8 mouse cellular contexts compared by ENCODE assay signal in genomic region chrX:7728922-7729265, GRCm38 (mm10). TPM values are rescaled to one million over a fixed set of nuclear protein-coding genes. Genes with fewer than 3 reads are reported as not detected.
DNase-seq lines count a peak whose midpoint lies in the region; ATAC-seq and TF ChIP-seq lines count a peak whose summit lies in the region.

No protein-coding gene starts in this region.

- ATAC-seq in lung, postnatal 0 days, result no peak
- ATAC-seq in limb, embryonic 11.5 days (ENCODE audit: insufficient number of reproducible peaks, low FRiP score, low TSS enrichment, low read depth), result peak; percentile 4; the same call in 1 of the 2 replicates

- WGBS in lung, postnatal 0 days, result 20% methylated on average over 4 of the region's 4 CpGs
- 33% methylated on average over 4 of the region's 4 CpGs for WGBS in forebrain, embryonic 10.5 days
- WGBS in limb, embryonic 11.5 days, result 24% methylated on average over 4 of the region's 4 CpGs
- 18% methylated on average over 4 of the region's 4 CpGs for WGBS in small intestine, adult 2 months

- H3K27me3 ChIP-seq in lung, postnatal 0 days (replicated peaks; ENCODE audit: insufficient read depth, low read length), result no peaks in the 10 kb centered on the region
- no peaks in the 10 kb centered on the region for H3K27me3 ChIP-seq in forebrain, embryonic 10.5 days (ENCODE audit: poor library complexity, severe bottlenecking)
- no peaks in the 10 kb centered on the region for H3K27me3 ChIP-seq in limb, embryonic 11.5 days (ENCODE audit: control insufficient read depth, insufficient read depth, low read length)
- no peaks in the 10 kb centered on the region for H3K27me3 ChIP-seq in small intestine, adult 2 months (ENCODE audit: control insufficient read depth, insufficient read depth, low read length)

- no peaks in the 10 kb centered on the region for H3K9me3 ChIP-seq in lung, postnatal 0 days (ENCODE audit: low read length)
- peaks cover 6% of the 10 kb centered on the region; the same call in 1 of the 2 replicates for H3K9me3 ChIP-seq in forebrain, embryonic 10.5 days
- no peaks in the 10 kb centered on the region for H3K9me3 ChIP-seq in limb, embryonic 11.5 days (ENCODE audit: control insufficient read depth, low read length)

- no peaks in the 10 kb centered on the region for H3K4me1 ChIP-seq in lung, postnatal 0 days (ENCODE audit: insufficient read depth, low read depth, low read length)
- peaks cover 21% of the 10 kb centered on the region for H3K4me1 ChIP-seq in forebrain, embryonic 10.5 days
- H3K4me1 ChIP-seq in limb, embryonic 11.5 days (ENCODE audit: control insufficient read depth, insufficient read depth, low read length), result no peaks in the 10 kb centered on the region
- H3K4me1 ChIP-seq in small intestine, adult 2 months (ENCODE audit: control insufficient read depth, insufficient read depth, insufficient read length, low read length), result peaks cover 1% of the 10 kb centered on the region; the same call in 1 of the 2 replicates

- no peak overlapping the region for H3K27ac ChIP-seq in lung, postnatal 0 days (ENCODE audit: low read length)
- peak overlapping the region; percentile 81 for H3K27ac ChIP-seq in forebrain, embryonic 10.5 days
- H3K27ac ChIP-seq in limb, embryonic 11.5 days (replicated peaks; ENCODE audit: low read depth, low read length), result no peak overlapping the region
- no peak overlapping the region for H3K27ac ChIP-seq in small intestine, adult 2 months (ENCODE audit: insufficient read depth, low read depth, low read length)

- no peak for DNase-seq in lung, postnatal 0 days (ENCODE audit: low spot score)
- DNase-seq in lung, postnatal 10 days, result no peak
- DNase-seq in forebrain, embryonic 10.5 days (ENCODE audit: extremely low spot score, low spot score), result no peak
- DNase-seq in limb, embryonic 11.5 days (ENCODE audit: low spot score), result no peak
- no peak for DNase-seq in urinary bladder, postnatal 36 days (ENCODE audit: low spot score in 2 of 2)
- DNase-seq in urinary bladder, adult 2 months (ENCODE audit: low spot score), result no peak
- no peak for DNase-seq in layer of hippocampus, postnatal 14 days (ENCODE audit: low spot score in 2 of 2)

- H3K4me2 ChIP-seq in lung, postnatal 0 days (replicated peaks; ENCODE audit: low read depth, low read length), result peak overlapping the region; percentile 48
- H3K4me2 ChIP-seq in limb, embryonic 11.5 days (ENCODE audit: low read depth, severe bottlenecking), result peak overlapping the region; percentile 53

- H3K9ac ChIP-seq in lung, postnatal 0 days (replicated peaks; ENCODE audit: low read depth), result no peak overlapping the region
- H3K9ac ChIP-seq in limb, embryonic 11.5 days (ENCODE audit: low read length), result peak overlapping the region; percentile 51; the same call in 1 of the 2 replicates

- H3K4me3 ChIP-seq in lung, postnatal 0 days (ENCODE audit: low read depth, low read length), result peak overlapping the region; percentile 28
- H3K4me3 ChIP-seq in forebrain, embryonic 10.5 days, result peak overlapping the region; percentile 56
- peak overlapping the region; percentile 36 for H3K4me3 ChIP-seq in limb, embryonic 11.5 days (ENCODE audit: low read depth, low read length)
- H3K4me3 ChIP-seq in small intestine, adult 2 months (ENCODE audit: low read depth, low read length), result peak overlapping the region; percentile 79

- TF ChIP-seq CTCF in lung, postnatal 0 days (IDR thresholded peaks at IDR 0.05), result no peak
- no peak for TF ChIP-seq CTCF in small intestine, adult 2 months (IDR thresholded peaks at IDR 0.05; ENCODE audit: extremely low read depth, insufficient read length, insufficient replicate concordance, low read depth, low read length)

- no peak for TF ChIP-seq POLR2A in small intestine, adult 2 months (IDR thresholded peaks at IDR 0.05; ENCODE audit: low read depth, low read length)

- no peaks in the 10 kb centered on the region for H3K36me3 ChIP-seq in lung, postnatal 0 days (ENCODE audit: insufficient read depth, low read length)
- peaks cover 25% of the 10 kb centered on the region for H3K36me3 ChIP-seq in forebrain, embryonic 10.5 days (replicated peaks)
- H3K36me3 ChIP-seq in limb, embryonic 11.5 days (ENCODE audit: control insufficient read depth, insufficient read depth, low read length), result no peaks in the 10 kb centered on the region; the same call in 1 of the 2 replicates
- peaks cover 7% of the 10 kb centered on the region for H3K36me3 ChIP-seq in small intestine, adult 2 months (ENCODE audit: control insufficient read depth, insufficient read depth, low read length)

- no peak for TF ChIP-seq EP300 in lung, postnatal 0 days (IDR thresholded peaks at IDR 0.05)

RNA-seq across cellular contexts. Expression of gene Praf2, which starts 0.7 kb away (rescaled TPM):
- 18.3 and 18.8 TPM in 2 replicates for polyA plus RNA-seq in lung, postnatal 0 days (2015; fragmentation: Nextera tagmentation; extraction: Ambion mirVana)
- 76.5 and 78.4 TPM in 2 replicates for polyA plus RNA-seq in forebrain, embryonic 10.5 days (2016; fragmentation: Nextera tagmentation; extraction: Ambion mirVana)
- polyA plus RNA-seq in limb, embryonic 11.5 days (2014; fragmentation: Nextera tagmentation; extraction: Ambion mirVana), result 85.7 and 99.5 TPM in 2 replicates
- 36.5 and 46.2 TPM in 2 replicates for polyA plus RNA-seq in small intestine, adult 2 months (2012; rRNA removed)
- polyA plus RNA-seq in urinary bladder, adult 2 months (2012; rRNA removed), result 30.8 and 37.7 TPM in 2 replicates
- 100 to 1,000 TPM in 1 of 2 experiments, 10 to 100 TPM in 1; 98.2 to 107 TPM for total RNA-seq in layer of hippocampus, postnatal 14 days (2021)

RNA-seq across cellular contexts. Expression of gene Gm45208, which starts 6.8 kb away (rescaled TPM):
- polyA plus RNA-seq in lung, postnatal 0 days (2015; fragmentation: Nextera tagmentation; extraction: Ambion mirVana), result 0.64 and 2.7 TPM in 2 replicates
- 0.47 TPM in 1 of 2 replicates, not detected in the other for polyA plus RNA-seq in forebrain, embryonic 10.5 days (2016; fragmentation: Nextera tagmentation; extraction: Ambion mirVana)
- not detected in 2 replicates for polyA plus RNA-seq in limb, embryonic 11.5 days (2014; fragmentation: Nextera tagmentation; extraction: Ambion mirVana)
- 0.10 and 0.25 TPM in 2 replicates for polyA plus RNA-seq in small intestine, adult 2 months (2012; rRNA removed)
- 0.44 TPM in 1 of 2 replicates, not detected in the other for polyA plus RNA-seq in urinary bladder, adult 2 months (2012; rRNA removed)
- not detected for total RNA-seq in layer of hippocampus, postnatal 14 days (2021)

RNA-seq across cellular contexts. Expression of gene Wdr45, which starts 14.8 kb away (rescaled TPM):
- polyA plus RNA-seq in lung, postnatal 0 days (2015; fragmentation: Nextera tagmentation; extraction: Ambion mirVana), result 202 and 222 TPM in 2 replicates
- 16.3 and 20.0 TPM in 2 replicates for polyA plus RNA-seq in forebrain, embryonic 10.5 days (2016; fragmentation: Nextera tagmentation; extraction: Ambion mirVana)
- polyA plus RNA-seq in limb, embryonic 11.5 days (2014; fragmentation: Nextera tagmentation; extraction: Ambion mirVana), result 16.7 and 20.6 TPM in 2 replicates
- polyA plus RNA-seq in small intestine, adult 2 months (2012; rRNA removed), result 14.9 and 33.6 TPM in 2 replicates
- polyA plus RNA-seq in urinary bladder, adult 2 months (2012; rRNA removed), result 48.8 and 56.1 TPM in 2 replicates
- total RNA-seq in layer of hippocampus, postnatal 14 days (2021), result 10 to 100 TPM; 47.7 to 48.1 TPM

RNA-seq across cellular contexts. Expression of gene Ccdc120, which starts 21.8 kb away (rescaled TPM):
- 26.4 and 28.2 TPM in 2 replicates for polyA plus RNA-seq in lung, postnatal 0 days (2015; fragmentation: Nextera tagmentation; extraction: Ambion mirVana)
- polyA plus RNA-seq in forebrain, embryonic 10.5 days (2016; fragmentation: Nextera tagmentation; extraction: Ambion mirVana), result 14.5 and 19.3 TPM in 2 replicates
- polyA plus RNA-seq in limb, embryonic 11.5 days (2014; fragmentation: Nextera tagmentation; extraction: Ambion mirVana), result 21.4 and 22.8 TPM in 2 replicates
- polyA plus RNA-seq in small intestine, adult 2 months (2012; rRNA removed), result 16.3 and 65.1 TPM in 2 replicates
- 16.9 and 17.2 TPM in 2 replicates for polyA plus RNA-seq in urinary bladder, adult 2 months (2012; rRNA removed)
- total RNA-seq in layer of hippocampus, postnatal 14 days (2021), result 10 to 100 TPM; 15.5 to 19.6 TPM

RNA-seq across cellular contexts. Expression of gene Gpkow, which starts 32.0 kb away (rescaled TPM):
- 25.9 and 26.1 TPM in 2 replicates for polyA plus RNA-seq in lung, postnatal 0 days (2015; fragmentation: Nextera tagmentation; extraction: Ambion mirVana)
- polyA plus RNA-seq in forebrain, embryonic 10.5 days (2016; fragmentation: Nextera tagmentation; extraction: Ambion mirVana), result 44.4 and 46.1 TPM in 2 replicates
- 40.9 and 43.4 TPM in 2 replicates for polyA plus RNA-seq in limb, embryonic 11.5 days (2014; fragmentation: Nextera tagmentation; extraction: Ambion mirVana)
- 2.3 and 3.6 TPM in 2 replicates for polyA plus RNA-seq in small intestine, adult 2 months (2012; rRNA removed)
- polyA plus RNA-seq in urinary bladder, adult 2 months (2012; rRNA removed), result 20.6 and 21.9 TPM in 2 replicates
- 10 to 100 TPM; 33.2 to 36.3 TPM for total RNA-seq in layer of hippocampus, postnatal 14 days (2021)

Comparison
In these comparisons a context has a peak if more than half of its experiments do, and no peak if none do; other contexts are left out.
1. H3K4me3 ChIP-seq: peak in every context shown above with its lines; median percentile 79 in small intestine, adult 2 months; 56 in forebrain, embryonic 10.5 days; 36 in limb, embryonic 11.5 days; 28 in lung, postnatal 0 days.